Mouse (Mus musculus): Measurements from ENCODE around the gene Rap1gap. TPM values are rescaled to one million over a fixed set of nuclear protein-coding genes. Genes with fewer than 3 reads are reported as not detected.

Rap1gap gene
- polyA plus RNA-seq, 1 experiment from 2014 or later: 4.2 TPM

DNA sequence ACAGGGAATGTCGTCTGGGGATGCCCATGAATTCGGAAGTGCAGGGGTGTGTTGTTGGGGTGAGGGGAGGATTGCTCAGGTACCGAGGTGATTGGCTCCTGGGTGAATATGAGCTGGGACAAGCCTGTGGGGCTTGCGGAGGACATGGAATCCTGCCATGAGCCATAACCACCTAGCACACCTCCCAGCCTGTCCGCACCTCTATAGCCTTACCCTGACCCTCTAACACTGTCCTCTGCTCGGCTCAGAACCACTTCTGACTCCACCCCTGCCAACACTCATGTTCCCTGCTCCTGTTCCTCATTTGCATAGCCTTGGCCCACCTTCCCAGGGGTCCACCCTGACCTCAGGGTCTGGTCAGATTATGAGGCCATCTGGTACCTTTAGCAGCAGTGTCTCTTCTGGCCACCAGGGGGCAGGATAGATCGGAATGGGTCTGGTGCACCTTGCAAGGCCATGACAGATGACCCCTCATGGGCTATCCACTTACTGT lies 18.5 kb downstream of the Rap1gap start:
- no peak overlapping the region for H3K27ac ChIP-seq
- peaks cover 76% of the 10 kb centered on the region for H3K27me3 ChIP-seq (ENCODE audit: low read depth, poor library complexity, severe bottlenecking)
- H3K9me3 ChIP-seq (replicated peaks): no peaks in the 10 kb centered on the region
- peak; percentile 72 for DNase-seq (ENCODE audit: low spot score)
- H3K36me3 ChIP-seq: no peaks in the 10 kb centered on the region
- peaks cover 19% of the 10 kb centered on the region for H3K4me1 ChIP-seq
- H3K4me3 ChIP-seq: no peak overlapping the region
- WGBS: 49% methylated on average over 7 of the region's 7 CpGs

DNA sequence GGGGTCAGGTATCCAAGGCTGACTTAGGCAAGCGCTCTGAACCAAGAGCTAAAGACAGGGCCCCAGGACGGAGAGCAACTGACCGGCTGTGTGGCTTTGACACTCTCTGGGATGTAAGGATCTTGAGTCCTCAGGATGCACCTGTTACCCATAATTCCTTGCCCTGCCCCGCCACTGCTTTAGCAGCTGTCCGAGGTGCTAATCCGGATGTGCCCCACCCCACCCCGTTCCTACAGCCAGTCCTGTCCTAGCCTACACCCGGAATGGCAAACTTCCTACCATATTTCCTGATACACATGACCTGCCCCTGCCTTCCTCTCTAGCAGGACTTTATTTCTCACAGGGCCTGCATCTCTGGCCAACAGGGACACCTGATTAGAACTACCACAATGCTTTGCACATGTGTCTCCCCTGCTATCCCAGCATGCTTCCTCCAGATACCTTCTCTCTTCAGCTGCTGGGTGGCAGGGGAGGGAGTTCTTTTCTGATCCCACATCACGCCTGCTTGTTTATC lies 20.4 kb downstream of the Rap1gap start:
- WGBS: 28% methylated on average over 9 of the region's 9 CpGs
- H3K9me3 ChIP-seq (replicated peaks): no peaks in the 10 kb centered on the region
- H3K36me3 ChIP-seq: no peaks in the 10 kb centered on the region
- H3K27ac ChIP-seq: no peak overlapping the region
- DNase-seq (ENCODE audit: low spot score): no peak
- peaks cover 57% of the 10 kb centered on the region for H3K27me3 ChIP-seq (ENCODE audit: low read depth, poor library complexity, severe bottlenecking)
- no peak overlapping the region for H3K4me3 ChIP-seq
- peaks cover 19% of the 10 kb centered on the region for H3K4me1 ChIP-seq

DNA sequence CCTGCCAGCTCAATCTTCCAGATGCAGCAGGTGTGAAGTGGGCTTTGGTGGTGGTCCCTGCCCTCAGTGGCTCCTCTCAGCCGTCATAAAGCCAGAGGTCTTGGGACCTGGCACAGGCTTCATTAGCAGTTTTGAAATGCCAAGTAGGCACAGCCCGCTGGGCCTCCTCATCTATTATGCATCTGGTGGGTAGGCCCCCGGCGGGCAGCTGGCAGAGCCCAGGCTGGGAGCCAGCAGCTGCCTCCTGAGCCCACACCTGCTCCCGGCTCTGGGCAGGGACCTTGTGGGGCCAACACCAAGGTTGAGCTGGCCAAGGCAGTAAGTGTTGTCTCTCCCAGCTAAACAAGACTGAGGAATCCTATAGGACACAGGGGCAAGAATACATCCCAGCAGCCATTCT lies 21.8 kb downstream of the Rap1gap start:
- DNase-seq (ENCODE audit: low spot score): no peak
- H3K4me3 ChIP-seq: no peak overlapping the region
- H3K9me3 ChIP-seq (replicated peaks): no peaks in the 10 kb centered on the region
- H3K27me3 ChIP-seq (ENCODE audit: low read depth, poor library complexity, severe bottlenecking): peaks cover 43% of the 10 kb centered on the region
- H3K36me3 ChIP-seq: no peaks in the 10 kb centered on the region
- peaks cover 11% of the 10 kb centered on the region for H3K4me1 ChIP-seq
- H3K27ac ChIP-seq: no peak overlapping the region
- 83% methylated on average over 5 of the region's 5 CpGs for WGBS

DNA sequence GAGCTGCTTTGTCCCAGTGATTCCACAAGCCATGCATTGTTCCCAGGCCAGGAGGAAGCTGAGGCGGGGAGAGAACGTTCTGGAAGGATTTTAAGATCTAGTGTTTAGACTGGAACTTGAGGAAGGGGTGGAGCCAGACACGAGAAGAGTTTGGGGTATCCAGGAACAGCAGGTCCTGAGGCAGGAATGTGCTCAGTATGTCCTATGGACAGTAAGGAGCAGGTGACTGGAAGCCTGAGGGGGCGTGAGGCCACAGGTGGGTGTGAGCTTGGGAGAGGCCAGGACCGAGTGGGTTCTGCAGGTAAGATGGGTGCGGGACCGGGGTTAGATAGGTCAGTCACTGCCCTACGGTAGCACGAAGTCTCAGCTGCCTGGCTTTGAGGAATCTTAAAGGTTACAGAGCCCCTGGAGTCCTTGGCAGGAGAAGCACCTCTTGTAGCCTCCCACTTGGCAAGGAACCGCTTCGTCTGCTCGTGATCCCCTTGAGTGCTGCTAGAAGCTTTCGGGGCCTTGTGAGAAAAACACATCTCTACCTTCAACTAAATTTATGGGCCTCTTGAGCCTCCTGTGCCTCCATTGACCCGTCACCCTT lies 22.8 kb downstream of the Rap1gap start:
- Histone ChIP-seq H3K4me1 (peaks cover under 1% of the 10 kb centered on the region; the same call in 1 of the 2 replicates), H3K27me3 (ENCODE audit: low read depth, poor library complexity, severe bottlenecking) (peaks cover 33% of the 10 kb centered on the region), H3K36me3 (no peaks in the 10 kb centered on the region), H3K9me3 (replicated peaks) (no peaks in the 10 kb centered on the region), H3K27ac (no peak overlapping the region), H3K4me3 (no peak overlapping the region)
- no peak for DNase-seq (ENCODE audit: low spot score)
- 86% methylated on average over 14 of the region's 14 CpGs for WGBS

DNA sequence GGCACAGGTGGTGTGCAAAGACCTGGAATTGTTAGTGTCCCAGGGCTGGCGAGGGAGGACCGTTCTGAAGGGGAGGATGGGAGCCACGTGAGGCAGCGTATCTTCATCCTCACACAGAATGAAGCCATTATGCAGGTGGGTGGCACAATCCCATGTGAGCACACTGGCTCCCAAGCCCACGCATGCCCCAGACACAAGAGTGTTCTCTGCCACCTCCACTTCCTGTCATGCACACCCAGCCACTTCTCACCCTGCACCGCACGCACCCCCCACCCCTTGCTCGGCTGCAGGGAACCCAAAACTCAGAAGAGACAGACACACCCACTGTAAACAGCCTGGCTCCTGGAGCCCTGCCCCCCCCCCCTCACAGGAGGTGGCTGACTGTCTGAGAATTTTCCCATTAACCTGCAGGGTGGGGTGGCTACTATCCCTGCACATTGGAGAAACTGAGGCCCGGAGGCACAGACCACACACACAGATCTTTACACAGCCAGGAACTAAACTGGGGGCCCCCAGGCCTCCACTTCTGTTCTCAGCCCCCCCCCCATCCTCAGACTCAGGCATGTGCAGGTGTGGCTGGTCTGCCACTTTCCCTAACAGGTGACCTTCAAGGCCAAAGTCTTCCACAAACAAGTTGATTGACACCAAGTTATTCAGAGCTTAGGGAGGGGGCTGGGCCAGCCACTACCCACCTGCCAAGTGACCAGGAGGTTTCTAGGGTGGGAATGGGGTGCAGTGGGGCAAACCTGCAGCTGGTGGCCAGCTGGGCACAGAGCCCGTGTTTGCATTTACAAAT lies 27.8 kb downstream of the Rap1gap start:
- no peak for DNase-seq (ENCODE audit: low spot score)
- Histone ChIP-seq H3K4me1 (peaks cover 3% of the 10 kb centered on the region; the same call in 1 of the 2 replicates), H3K36me3 (no peaks in the 10 kb centered on the region), H3K4me3 (no peak overlapping the region), H3K9me3 (replicated peaks) (no peaks in the 10 kb centered on the region), H3K27me3 (ENCODE audit: low read depth, poor library complexity, severe bottlenecking) (no peaks in the 10 kb centered on the region), H3K27ac (no peak overlapping the region)
- WGBS: 84% methylated on average over 10 of the region's 10 CpGs

DNA sequence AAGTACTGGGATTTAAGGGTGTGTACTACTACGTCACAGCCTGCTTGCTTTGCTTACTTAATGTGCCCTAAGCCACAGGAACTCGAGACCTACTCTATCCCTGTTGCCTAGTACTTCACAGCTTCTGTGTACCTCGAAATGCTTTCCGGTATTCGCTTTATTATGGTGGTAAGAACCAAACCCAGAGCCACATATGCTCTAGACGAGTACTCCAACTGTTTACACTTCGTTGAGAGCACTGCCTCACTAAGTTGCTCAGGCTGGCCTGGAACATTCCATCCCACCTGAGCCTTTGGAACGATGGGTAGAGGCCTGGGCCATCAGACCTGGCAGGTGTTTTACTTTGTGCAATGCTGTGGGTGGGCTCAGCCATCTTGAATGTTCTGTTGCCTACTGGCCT lies 30.8 kb downstream of the Rap1gap start:
- no peak overlapping the region for H3K4me3 ChIP-seq
- no peaks in the 10 kb centered on the region for H3K36me3 ChIP-seq
- no peak for DNase-seq (ENCODE audit: low spot score)
- no peak overlapping the region for H3K27ac ChIP-seq
- WGBS: 86% methylated on average over 8 of the region's 8 CpGs
- H3K27me3 ChIP-seq (ENCODE audit: low read depth, poor library complexity, severe bottlenecking): no peaks in the 10 kb centered on the region
- H3K4me1 ChIP-seq: peaks cover 27% of the 10 kb centered on the region
- H3K9me3 ChIP-seq (replicated peaks): no peaks in the 10 kb centered on the region

DNA sequence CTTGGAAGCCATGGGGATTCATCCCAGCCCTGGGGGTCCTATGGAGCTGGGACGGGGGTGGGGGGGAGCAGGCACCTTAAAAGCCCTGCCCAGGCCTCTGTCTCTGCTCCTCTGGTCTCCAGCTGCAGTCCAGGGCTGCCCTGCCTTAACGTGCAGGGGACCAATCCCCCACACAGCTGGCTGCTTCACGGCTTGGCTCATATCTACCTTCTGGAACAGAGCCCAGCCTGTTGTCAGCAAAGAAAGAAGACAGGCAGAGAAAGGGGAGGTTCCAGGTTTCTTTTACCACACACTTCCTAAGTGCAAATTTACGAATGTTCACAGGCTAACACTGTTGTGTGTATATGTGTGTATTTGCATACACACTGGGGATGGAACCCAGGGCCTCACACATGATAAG lies 31.4 kb downstream of the Rap1gap start:
- 34% methylated on average over 4 of the region's 4 CpGs for WGBS
- DNase-seq (ENCODE audit: low spot score): no peak
- Histone ChIP-seq H3K27me3 (ENCODE audit: low read depth, poor library complexity, severe bottlenecking) (no peaks in the 10 kb centered on the region), H3K4me1 (peaks cover 27% of the 10 kb centered on the region), H3K27ac (no peak overlapping the region), H3K4me3 (no peak overlapping the region), H3K9me3 (replicated peaks) (no peaks in the 10 kb centered on the region), H3K36me3 (no peaks in the 10 kb centered on the region)

DNA sequence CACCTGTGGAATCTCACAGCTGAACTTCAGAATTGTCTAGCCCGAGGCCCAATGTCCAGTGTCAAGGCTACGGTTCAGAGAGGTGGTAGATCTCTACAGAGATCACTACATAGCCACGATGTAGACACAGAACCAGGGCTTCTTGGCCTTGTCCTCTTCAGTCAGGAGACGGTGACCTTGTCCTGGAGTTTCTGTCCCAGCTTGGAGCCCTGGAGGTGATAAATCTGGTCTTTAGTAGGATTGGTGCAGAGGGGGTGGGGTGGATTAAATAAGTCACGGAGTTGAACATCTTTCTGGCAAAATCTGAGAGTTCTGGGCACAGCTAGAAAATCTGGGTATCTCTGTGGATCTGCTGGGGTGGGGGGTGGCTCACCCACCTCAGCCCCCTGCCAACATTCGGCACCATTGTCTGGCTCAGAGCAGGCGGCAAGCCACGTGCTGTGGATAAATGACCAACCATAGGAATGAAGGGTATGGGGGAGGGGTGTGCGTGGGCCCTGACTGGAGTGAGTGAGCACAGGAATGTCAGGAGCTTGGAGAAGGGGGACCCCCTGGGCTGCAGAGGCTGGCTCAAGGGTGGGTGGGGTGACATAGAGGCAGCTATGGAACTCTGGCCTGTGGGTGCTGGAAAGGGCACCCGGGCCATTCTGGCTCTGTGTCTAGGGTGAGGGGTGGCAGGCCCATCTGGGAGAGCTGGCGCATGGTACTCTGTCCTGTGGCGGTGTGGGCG lies 32.8 kb downstream of the Rap1gap start:
- H3K36me3 ChIP-seq: no peaks in the 10 kb centered on the region
- no peak for DNase-seq (ENCODE audit: low spot score)
- no peaks in the 10 kb centered on the region for H3K9me3 ChIP-seq (replicated peaks)
- WGBS: 74% methylated on average over 13 of the region's 13 CpGs
- H3K4me3 ChIP-seq: no peak overlapping the region
- H3K27me3 ChIP-seq (ENCODE audit: low read depth, poor library complexity, severe bottlenecking): no peaks in the 10 kb centered on the region
- H3K27ac ChIP-seq: peak overlapping the region; percentile 11; the same call in 1 of the 2 replicates
- peaks cover 37% of the 10 kb centered on the region for H3K4me1 ChIP-seq

DNA sequence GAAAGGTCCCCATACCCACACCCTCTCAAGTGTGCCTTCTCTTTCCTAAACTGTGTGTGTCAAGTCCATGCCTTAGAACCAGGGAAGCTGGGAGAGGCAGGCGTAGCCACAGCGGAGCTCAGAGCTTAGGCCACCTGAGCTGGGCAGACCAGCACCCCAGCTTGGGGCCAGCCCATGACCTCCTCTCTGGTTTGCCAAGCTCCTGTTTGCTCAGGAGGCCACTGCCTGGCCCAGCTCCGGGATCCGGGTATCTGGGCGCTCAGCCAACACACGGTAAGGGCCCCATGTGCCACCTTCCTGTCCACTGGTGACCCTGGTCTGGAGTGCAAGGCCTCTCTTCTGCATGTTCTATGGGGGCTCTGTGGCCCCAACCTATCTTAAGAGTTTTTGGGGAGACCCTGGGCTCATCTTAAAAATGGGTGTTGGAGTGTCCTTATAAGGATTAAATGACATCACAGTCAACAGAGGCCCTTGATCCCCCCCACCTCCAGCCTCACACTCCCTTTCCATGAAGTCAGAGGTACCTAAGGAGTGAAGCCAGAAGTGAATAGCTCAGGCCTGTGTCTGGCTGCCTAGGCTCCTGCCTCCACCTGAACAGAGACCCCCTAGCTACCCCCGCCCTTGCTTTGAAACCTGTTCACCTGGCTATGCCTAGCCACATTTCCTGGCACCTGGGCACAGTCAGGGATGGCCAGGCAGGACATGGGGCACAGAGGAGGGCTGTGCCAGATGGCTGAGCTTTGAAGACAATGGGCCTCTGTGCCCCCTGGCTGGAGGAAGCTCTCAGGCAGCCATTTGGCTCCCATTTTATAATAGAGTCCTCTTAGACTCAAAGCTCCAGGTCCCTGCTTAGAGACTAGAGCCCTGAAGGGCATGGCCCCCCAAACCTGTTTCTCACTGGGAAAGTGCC lies 33.8 kb downstream of the Rap1gap start:
- no peak overlapping the region for H3K4me3 ChIP-seq
- H3K36me3 ChIP-seq: no peaks in the 10 kb centered on the region
- H3K27ac ChIP-seq: peak overlapping the region; percentile 11; the same call in 1 of the 2 replicates
- no peaks in the 10 kb centered on the region for H3K27me3 ChIP-seq (ENCODE audit: low read depth, poor library complexity, severe bottlenecking)
- no peak for DNase-seq (ENCODE audit: low spot score)
- H3K9me3 ChIP-seq (replicated peaks): no peaks in the 10 kb centered on the region
- H3K4me1 ChIP-seq: peaks cover 37% of the 10 kb centered on the region
- WGBS: 93% methylated on average over 7 of the region's 7 CpGs

DNA sequence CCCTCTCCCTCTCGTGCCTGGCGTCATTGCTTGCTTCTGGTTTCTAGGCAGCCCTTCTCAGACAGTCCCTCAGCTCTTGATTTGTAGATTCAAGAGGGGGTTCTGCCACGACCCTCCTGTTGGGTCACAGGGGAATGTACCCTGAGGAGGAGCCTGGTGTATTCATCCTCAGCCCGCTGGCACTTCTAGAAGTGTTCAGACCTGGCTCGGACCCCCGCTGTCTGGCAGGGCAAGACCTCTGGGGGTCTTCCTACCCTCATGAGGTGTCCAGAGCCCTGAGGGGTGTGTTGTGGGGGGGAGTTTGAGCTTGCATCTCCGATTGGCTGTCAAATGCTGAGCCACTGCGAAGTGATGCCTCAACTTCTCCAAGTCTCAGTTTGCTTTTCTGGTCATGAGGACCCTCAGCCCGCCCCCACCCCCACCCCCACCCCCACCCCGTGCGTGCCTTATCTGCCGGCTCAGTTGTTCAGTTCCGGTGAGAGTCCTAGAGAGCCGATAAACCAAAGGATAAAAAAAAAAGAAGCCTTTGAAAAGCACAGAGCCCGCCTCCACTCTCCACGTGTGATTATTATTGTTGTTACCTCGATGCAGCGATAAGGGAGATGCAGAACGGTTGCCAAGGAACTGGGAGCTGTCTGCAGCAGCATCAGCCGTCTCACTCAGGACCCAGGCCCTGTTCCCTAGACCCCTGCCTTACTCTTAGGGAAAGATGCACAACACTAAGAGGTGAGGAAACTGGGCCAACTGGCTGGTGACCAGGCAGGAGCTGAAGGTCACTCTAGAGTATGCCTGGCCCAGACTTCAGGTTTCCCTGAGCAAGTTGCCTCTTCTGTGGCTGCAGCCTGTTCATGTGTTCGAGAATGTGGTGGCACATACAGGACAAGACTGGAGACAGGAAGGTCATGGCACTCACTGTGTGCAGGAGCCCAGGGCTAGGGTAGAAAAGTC lies 35.0 kb downstream of the Rap1gap start:
- Histone ChIP-seq H3K4me3 (no peak overlapping the region), H3K36me3 (no peaks in the 10 kb centered on the region), H3K27ac (0 out of 2 replicates have a peak overlapping the region, but pooled peaks have one; percentile 7), H3K9me3 (replicated peaks) (no peaks in the 10 kb centered on the region), H3K4me1 (peaks cover 37% of the 10 kb centered on the region), H3K27me3 (ENCODE audit: low read depth, poor library complexity, severe bottlenecking) (no peaks in the 10 kb centered on the region; the same call in 1 of the 2 replicates)
- WGBS: 73% methylated on average over 21 of the region's 21 CpGs
- DNase-seq (ENCODE audit: low spot score): no peak

DNA sequence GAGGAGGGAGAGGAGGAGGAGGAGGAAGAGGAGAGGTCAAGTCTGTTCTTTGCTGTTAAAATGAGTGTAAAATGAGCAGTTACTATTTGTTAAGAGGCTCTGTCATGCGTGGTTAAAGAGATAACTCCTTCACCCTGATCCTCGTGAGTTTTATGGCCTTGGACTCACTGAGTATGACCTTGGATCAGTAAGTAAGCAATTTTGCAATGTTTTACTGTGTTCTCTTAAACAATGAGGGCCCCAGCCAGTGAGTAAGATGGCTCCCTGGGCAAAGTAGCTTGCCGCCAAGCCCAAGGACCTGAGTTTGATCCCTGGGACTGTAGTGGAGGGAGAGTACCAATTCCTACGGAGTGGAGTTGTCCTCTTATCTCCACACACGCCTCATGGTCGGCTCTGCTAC lies 36.4 kb downstream of the Rap1gap start:
- peaks cover 35% of the 10 kb centered on the region for H3K4me1 ChIP-seq
- no peaks in the 10 kb centered on the region for H3K36me3 ChIP-seq
- no peak overlapping the region for H3K4me3 ChIP-seq
- DNase-seq (ENCODE audit: low spot score): no peak
- 68% methylated on average over 6 of the region's 6 CpGs for WGBS
- no peak overlapping the region for H3K27ac ChIP-seq
- no peaks in the 10 kb centered on the region; the same call in 1 of the 2 replicates for H3K27me3 ChIP-seq (ENCODE audit: low read depth, poor library complexity, severe bottlenecking)
- H3K9me3 ChIP-seq (replicated peaks): no peaks in the 10 kb centered on the region
